Mouse (Mus musculus): ENCODE results near the gene Chac2.
"Not testable (repeated sequence)": the region's sequence is repeated elsewhere in the genome, so short reads cannot be mapped to it uniquely, and the experiment has no call there.

Gene Chac2

GRCm38 (mm10) chr11:30985877-30986624, at the start of gene Chac2:
Chac2 (minus strand) TSS chr11:30986350.
- DNase-seq = peak; percentile 91

- no peak for DNase-seq
Measured at GRCm38 (mm10) chr11:31034958-31035357, 48.8 kb upstream of the Chac2 start.

- not testable (repeated sequence) for DNase-seq
Measured at GRCm38 (mm10) chr11:31017466-31017865, 31.3 kb upstream of the Chac2 start.

- DNase-seq = not testable (repeated sequence)
Measured at GRCm38 (mm10) chr11:31009668-31010067, 23.5 kb upstream of the Chac2 start.

- DNase-seq = no peak
Measured at GRCm38 (mm10) chr11:31001169-31001908, 15.2 kb upstream of the Chac2 start.

GRCm38 (mm10) chr11:31000028-31000427, 13.9 kb upstream of the Chac2 start:
- no peak for DNase-seq

GRCm38 (mm10) chr11:30998704-30999103, 12.6 kb upstream of the Chac2 start:
- DNase-seq = no peak

- DNase-seq = no peak
Measured at GRCm38 (mm10) chr11:30998199-30998598, 12.0 kb upstream of the Chac2 start.

- no peak for DNase-seq
Measured at GRCm38 (mm10) chr11:30996670-30997069, 10.5 kb upstream of the Chac2 start.

- peak; percentile 27 for DNase-seq
Measured at GRCm38 (mm10) chr11:30986625-30987017, 471 bp upstream of the Chac2 start.

- no peak for DNase-seq
Measured at GRCm38 (mm10) chr11:30985237-30985636, 913 bp downstream of the Chac2 start.

- DNase-seq = peak; percentile 95
Measured at GRCm38 (mm10) chr11:30954279-30954725, 31.8 kb downstream of the Chac2 start, which contains the start of gene Erlec1. Erlec1 (minus strand) TSS chr11:30954335.

- peak; percentile 62 for DNase-seq
Measured at GRCm38 (mm10) chr11:30953469-30954154, 32.5 kb downstream of the Chac2 start.

- DNase-seq = peak; percentile 2
Measured at GRCm38 (mm10) chr11:30952829-30953228, 33.3 kb downstream of the Chac2 start.

GRCm38 (mm10) chr11:30943522-30943921, 42.6 kb downstream of the Chac2 start:
- DNase-seq = no peak

GRCm38 (mm10) chr11:30928498-30928897, 57.7 kb downstream of the Chac2 start:
- no peak for DNase-seq

GRCm38 (mm10) chr11:30928079-30928478, 58.1 kb downstream of the Chac2 start:
- no peak for DNase-seq

Data from embryo, embryonic 11 days (tissue).